Mouse (Mus musculus) inflammation-experienced regulatory T-cells, adult 16 weeks (primary cell): ENCODE measurements around the gene Zfy1. TPM values are rescaled to one million over a fixed set of nuclear protein-coding genes. Genes with fewer than 3 reads are reported as not detected.

ENCODE experiments used
- polyA plus RNA-seq: library from polyadenylated mRNA; unstranded; fragments of 100-300 nt; shearing (Covaris generic); gene quantifications from one replicate; pipeline ENCODE4 v1.2.1, GENCODE M21; 2017

The Zfy1 gene
- polyA plus RNA-seq: not detected

GRCm38 (mm10) chrY:797309-797708 lies at the start of gene Zfy1:
TSS of gene Zfy1 (minus strand) at chrY:797409.

GRCm38 (mm10) chrY:818396-818795 lies 21.2 kb upstream of the Zfy1 start, which contains the start of gene Uba1y:
TSS of gene Uba1y (plus strand) at chrY:818649.

Other genes starting within 250 kb of the Zfy1 start
- not detected for gene Uba1y, start 21.2 kb upstream of the Zfy1 start, polyA plus RNA-seq
- 55.4 TPM for gene Kdm5d, start 100.4 kb upstream of the Zfy1 start, polyA plus RNA-seq
- 142 TPM for gene Eif2s3y, start 213.1 kb upstream of the Zfy1 start, polyA plus RNA-seq